Comparison of ENCODE assay signal across 8 mouse cellular contexts in genomic region chr19:36349487-36349955, GRCm38 (mm10). TPM values are rescaled to one million over a fixed set of nuclear protein-coding genes. Genes with fewer than 3 reads are reported as not detected.
DNase-seq lines count a peak whose midpoint lies in the region; ATAC-seq and TF ChIP-seq lines count a peak whose summit lies in the region.

No protein-coding gene starts in this region.

- H3K9ac ChIP-seq in heart, embryonic 11.5 days (ENCODE audit: low read depth, low read length): peak overlapping the region; percentile 86
- peak overlapping the region; percentile 96 for H3K9ac ChIP-seq in ES-Bruce4 (ENCODE audit: low read depth, poor library complexity, severe bottlenecking)
- no peak overlapping the region; the same call in 1 of the 2 replicates for H3K9ac ChIP-seq in hindbrain, embryonic 11.5 days (ENCODE audit: low read depth, low read length)

- no peaks in the 10 kb centered on the region for H3K4me1 ChIP-seq in heart, embryonic 11.5 days (ENCODE audit: control insufficient read depth, insufficient read depth, low read length)
- peaks cover 3% of the 10 kb centered on the region for H3K4me1 ChIP-seq in ES-Bruce4 (ENCODE audit: control insufficient read depth, insufficient read depth, low read length)
- H3K4me1 ChIP-seq in hindbrain, embryonic 11.5 days (replicated peaks; ENCODE audit: control insufficient read depth, insufficient read depth, low read length): no peaks in the 10 kb centered on the region

- no peak overlapping the region for H3K27ac ChIP-seq in heart, embryonic 11.5 days (ENCODE audit: low read depth, low read length)
- no peak overlapping the region for H3K27ac ChIP-seq in ES-Bruce4 (ENCODE audit: insufficient read depth, low read length)
- H3K27ac ChIP-seq in hindbrain, embryonic 11.5 days (ENCODE audit: low read depth, low read length): no peak overlapping the region

- TF ChIP-seq POLR2A in ES-Bruce4 (IDR thresholded peaks at IDR 0.05; ENCODE audit: insufficient read depth, low read length): no peak

- H3K9me3 ChIP-seq in heart, embryonic 11.5 days (replicated peaks; ENCODE audit: control insufficient read depth, low read length): no peaks in the 10 kb centered on the region
- H3K9me3 ChIP-seq in ES-Bruce4 (replicated peaks; ENCODE audit: control insufficient read depth, insufficient read depth, low read length, poor library complexity, severe bottlenecking): no peaks in the 10 kb centered on the region
- no peaks in the 10 kb centered on the region for H3K9me3 ChIP-seq in hindbrain, embryonic 11.5 days (ENCODE audit: control insufficient read depth, low read length)

- H3K36me3 ChIP-seq in heart, embryonic 11.5 days (ENCODE audit: control insufficient read depth, insufficient read depth, low read length): no peaks in the 10 kb centered on the region
- no peaks in the 10 kb centered on the region for H3K36me3 ChIP-seq in ES-Bruce4 (ENCODE audit: control insufficient read depth, insufficient read depth, low read length, poor library complexity, severe bottlenecking)
- H3K36me3 ChIP-seq in hindbrain, embryonic 11.5 days (ENCODE audit: control insufficient read depth, insufficient read depth, low read length): no peaks in the 10 kb centered on the region

- no peak for ATAC-seq in heart, embryonic 11.5 days (replicated peaks; ENCODE audit: insufficient number of reproducible peaks, low FRiP score, low TSS enrichment)
- no peak for ATAC-seq in hindbrain, embryonic 11.5 days (ENCODE audit: low FRiP score)

- H3K4me3 ChIP-seq in heart, embryonic 11.5 days (ENCODE audit: low read depth, low read length): peak overlapping the region; percentile 85
- H3K4me3 ChIP-seq in ES-Bruce4 (ENCODE audit: low read depth, low read length): peak overlapping the region; percentile 89
- H3K4me3 ChIP-seq in hindbrain, embryonic 11.5 days (ENCODE audit: low read depth, low read length): peak overlapping the region; percentile 65

- TF ChIP-seq EP300 in ES-Bruce4 (IDR thresholded peaks at IDR 0.05; ENCODE audit: insufficient read depth, low read depth, low read length): no peak

- 4% methylated on average over 15 of the region's 15 CpGs for WGBS in heart, embryonic 11.5 days (ENCODE audit: insufficient replicate concordance)
- WGBS in hindbrain, embryonic 11.5 days: 3% methylated on average over 13 of the region's 15 CpGs

- H3K4me2 ChIP-seq in heart, embryonic 11.5 days: peak overlapping the region; percentile 91
- H3K4me2 ChIP-seq in hindbrain, embryonic 11.5 days (replicated peaks; ENCODE audit: low read depth, low read length): peak overlapping the region; percentile 100

- TF ChIP-seq CTCF in ES-Bruce4 (IDR thresholded peaks at IDR 0.05; ENCODE audit: low read depth, low read length): no peak

- no peak for DNase-seq in heart, adult 8-10 months (ENCODE audit: low spot score)
- no peak for DNase-seq in hindbrain, embryonic 11.5 days (ENCODE audit: low spot score)
- DNase-seq in lung, postnatal 14 days: peak; percentile 3
- DNase-seq in testis, postnatal 14 days (ENCODE audit: low spot score): no peak
- no peak for DNase-seq in cerebellum, postnatal 4 days (ENCODE audit: low spot score in 2 of 2)
- DNase-seq in ovary, postnatal 10 days (ENCODE audit: low spot score): no peak

- peaks cover 10% of the 10 kb centered on the region; the same call in 1 of the 2 replicates for H3K27me3 ChIP-seq in heart, embryonic 11.5 days (ENCODE audit: control insufficient read depth, insufficient read depth, low read length)
- peaks cover 14% of the 10 kb centered on the region for H3K27me3 ChIP-seq in ES-Bruce4 (ENCODE audit: control insufficient read depth, insufficient read depth, low read length, poor library complexity, severe bottlenecking)
- H3K27me3 ChIP-seq in hindbrain, embryonic 11.5 days (ENCODE audit: control insufficient read depth, insufficient read depth, low read length): peaks cover 30% of the 10 kb centered on the region

RNA-seq across cellular contexts. Expression of gene Pcgf5, which starts 1.4 kb away (rescaled TPM):
- 40.6 and 43.4 TPM in 2 replicates for polyA plus RNA-seq in heart, embryonic 11.5 days (2014; fragmentation: Nextera tagmentation; extraction: Ambion mirVana)
- total RNA-seq in heart, adult 8-10 months (2022): 10 to 100 TPM; 65.8 to 88.1 (median 78.6) TPM
- polyA plus RNA-seq in ES-Bruce4 (2011; ENCODE audit: insufficient read depth, insufficient read length, low read depth, missing spikeins): 42.6 and 51.1 TPM in 2 replicates
- 10.6 and 11.0 TPM in 2 replicates for polyA plus RNA-seq in hindbrain, embryonic 11.5 days (2014; fragmentation: Nextera tagmentation; extraction: Ambion mirVana)
